8 mouse cellular contexts compared by ENCODE assay signal in genomic region chr17:22035594-22035993, GRCm38 (mm10).
DNase-seq lines count a peak whose midpoint lies in the region; ATAC-seq and TF ChIP-seq lines count a peak whose summit lies in the region.
"Not testable (repeated sequence)": the region's sequence is repeated elsewhere in the genome, so short reads cannot be mapped to it uniquely, and the experiment has no call there.

No protein-coding gene starts in this region.

- not testable (repeated sequence) for H3K4me2 ChIP-seq in hindbrain, postnatal 0 days (ENCODE audit: low read depth, low read length); stomach, postnatal 0 days (replicated peaks; ENCODE audit: low read depth)

- TF ChIP-seq CTCF in cortical plate, adult 2 months (IDR thresholded peaks at IDR 0.05; ENCODE audit: extremely low read depth, insufficient read depth, low read length), result 0 out of 2 replicates have a peak, but pooled peaks have one; percentile 10
- TF ChIP-seq CTCF in hindbrain, postnatal 0 days (IDR thresholded peaks at IDR 0.05; ENCODE audit: low read depth), result peak; percentile 38
- peak; percentile 70 for TF ChIP-seq CTCF in stomach, postnatal 0 days (IDR thresholded peaks at IDR 0.05; ENCODE audit: low read depth)

- 36% methylated on average over 1 of the region's 1 CpGs for WGBS in hindbrain, postnatal 0 days
- 32% methylated on average over 1 of the region's 1 CpGs for WGBS in stomach, postnatal 0 days

- not testable (repeated sequence) for H3K36me3 ChIP-seq in hindbrain, postnatal 0 days (ENCODE audit: insufficient read depth, low read length); stomach, postnatal 0 days (ENCODE audit: control insufficient read depth, insufficient read depth, low read length)

- H3K9ac ChIP-seq in hindbrain, postnatal 0 days (replicated peaks; ENCODE audit: low read length); stomach, postnatal 0 days (ENCODE audit: low read length): not testable (repeated sequence)

- ATAC-seq in hindbrain, postnatal 0 days; stomach, postnatal 0 days (ENCODE audit: low FRiP score, low TSS enrichment): not testable (repeated sequence)

- not testable (repeated sequence) for H3K27ac ChIP-seq in cortical plate, adult 2 months (ENCODE audit: insufficient read depth, low read length); hindbrain, postnatal 0 days; stomach, postnatal 0 days (replicated peaks)

- not testable (repeated sequence) for H3K4me3 ChIP-seq in cortical plate, adult 2 months (ENCODE audit: insufficient read depth, low read length); hindbrain, postnatal 0 days (ENCODE audit: low read length); stomach, postnatal 0 days (ENCODE audit: low read depth, low read length)

- TF ChIP-seq EP300 in stomach, postnatal 0 days (optimal IDR thresholded peaks at IDR 0.05), result not testable (repeated sequence)

- not testable (repeated sequence) for H3K27me3 ChIP-seq in hindbrain, postnatal 0 days (ENCODE audit: insufficient read depth, low read length); stomach, postnatal 0 days (ENCODE audit: control insufficient read depth, insufficient read depth, low read length)

- peak; percentile 18 for DNase-seq in CD4-positive, CD25-positive, alpha-beta regulatory T cell, adult 2 months (ENCODE audit: low read depth, low spot score)
- peak; percentile 16 for DNase-seq in ZHBTc4 (ENCODE audit: low read depth, low spot score)
- DNase-seq in hindbrain, postnatal 0 days (ENCODE audit: low spot score), result peak; percentile 2
- DNase-seq in kidney, postnatal 14 days, result peak; percentile 44
- DNase-seq in left cerebral cortex, postnatal 14 days (ENCODE audit: low spot score in 2 of 2), result peak; percentile 22 to 36
- DNase-seq in lung, postnatal 14 days, result peak; percentile 31
- DNase-seq in stomach, postnatal 0 days (ENCODE audit: low spot score), result not testable (repeated sequence)

- TF ChIP-seq POLR2A in cortical plate, adult 2 months (IDR thresholded peaks at IDR 0.05; ENCODE audit: extremely low read depth, insufficient read depth, low read length), result not testable (repeated sequence)

- H3K4me1 ChIP-seq in cortical plate, adult 2 months (ENCODE audit: control insufficient read depth, insufficient read depth, low read length); hindbrain, postnatal 0 days (ENCODE audit: insufficient read depth, low read length); stomach, postnatal 0 days (replicated peaks; ENCODE audit: control insufficient read depth, insufficient read depth): not testable (repeated sequence)

- not testable (repeated sequence) for H3K9me3 ChIP-seq in hindbrain, postnatal 0 days (ENCODE audit: low read length); stomach, postnatal 0 days (ENCODE audit: control insufficient read depth, low read length)

- intact Hi-C loops in left cerebral cortex, postnatal 14 days (cut with DNase I), result not testable (repeated sequence)

Comparison
In these comparisons a context has a peak if more than half of its experiments do, and no peak if none do; other contexts are left out.
1. CTCF ChIP-seq: peak in every context shown above with its lines; median percentile 70 in stomach, postnatal 0 days; 38 in hindbrain, postnatal 0 days; 10 in cortical plate, adult 2 months.